Mouse (Mus musculus) myocyte (in vitro differentiated cells): ENCODE measurements around the gene Slc16a7. TPM values are rescaled to one million over a fixed set of nuclear protein-coding genes. Genes with fewer than 3 reads are reported as not detected.
A peak's percentile ranks its signal among the peaks of the same experiment; 100 is the strongest.

Experiments used
- H3K27me3 ChIP-seq: one replicate; pipeline ENCODE4 v1.6.1; 2011; ENCODE audit not compliant: control insufficient read depth, insufficient read depth, insufficient read length
- H3K36me3 ChIP-seq: one replicate; pipeline ENCODE4 v1.6.1; 2011; ENCODE audit not compliant: control insufficient read depth, insufficient read depth
- H3K4me2 ChIP-seq: one replicate; pipeline ENCODE4 v1.6.1; 2011; ENCODE audit warnings: low read depth, control low read depth
- H3K4me3 ChIP-seq: one replicate; pipeline ENCODE4 v1.5.1; 2011; ENCODE audit warnings: mild to moderate bottlenecking, control low read depth, moderate library complexity
- H3K79me2 ChIP-seq: one replicate; pipeline ENCODE4 v1.6.1; 2011; ENCODE audit not compliant: control insufficient read depth, insufficient read depth
- H3ac ChIP-seq: one replicate; pipeline ENCODE4 v1.6.1; 2011; ENCODE audit not compliant: control insufficient read depth, insufficient read length
- CEBPB ChIP-seq: IDR thresholded peaks from 2 replicates; pipeline ENCODE4 v1.6.1; 2011; ENCODE audit warnings: mild to moderate bottlenecking, moderate library complexity; ENCODE audit not compliant: poor library complexity, insufficient read depth, severe bottlenecking
- E2F4 ChIP-seq: IDR thresholded peaks from one replicate; pipeline ENCODE4 v1.6.1; 2011; ENCODE audit warnings: mild to moderate bottlenecking, control low read depth, moderate library complexity; ENCODE audit not compliant: insufficient read depth
- MAX ChIP-seq: IDR thresholded peaks from one replicate; pipeline ENCODE4 v1.6.1; 2011; ENCODE audit warnings: low read depth, mild to moderate bottlenecking, control low read depth
- MYOD1 ChIP-seq, 3 experiments: IDR thresholded peaks; one replicate each; pipeline ENCODE4 v1.6.1; 2011; ENCODE audit warnings: control low read depth in 2 of 3, low read depth in 2 of 3, mild to moderate bottlenecking in 2 of 3, moderate library complexity in 1 of 3; ENCODE audit not compliant: insufficient read length in 2 of 3, control insufficient read depth in 1 of 3
- MYOG ChIP-seq, 3 experiments: IDR thresholded peaks; one replicate each; pipeline ENCODE4 v1.6.1; 2011; ENCODE audit warnings: control low read depth in 2 of 3, low read depth in 2 of 3, mild to moderate bottlenecking in 2 of 3; ENCODE audit not compliant: insufficient read length in 2 of 3, control insufficient read depth in 1 of 3, insufficient read depth in 1 of 3
- POLR2A ChIP-seq: IDR thresholded peaks from one replicate; pipeline ENCODE4 v1.6.1; 2011; ENCODE audit warnings: low read depth, mild to moderate bottlenecking, control low read depth, moderate library complexity; ENCODE audit not compliant: insufficient read length
- POLR2AphosphoS2 ChIP-seq: IDR thresholded peaks from one replicate; pipeline ENCODE4 v1.6.1; 2011; ENCODE audit warnings: low read depth, control low read depth; ENCODE audit not compliant: insufficient read length
- REST ChIP-seq: IDR thresholded peaks from one replicate; pipeline ENCODE4 v1.6.1; 2011; ENCODE audit warnings: mild to moderate bottlenecking, control low read depth, moderate library complexity; ENCODE audit not compliant: insufficient read depth, insufficient read length
- SRF ChIP-seq: IDR thresholded peaks from one replicate; pipeline ENCODE4 v1.6.1; 2011; ENCODE audit warnings: low read depth; ENCODE audit not compliant: control insufficient read depth, insufficient read length
- TCF12 ChIP-seq: IDR thresholded peaks from one replicate; pipeline ENCODE4 v1.6.1; 2011; ENCODE audit warnings: mild to moderate bottlenecking, control low read depth; ENCODE audit not compliant: poor library complexity, insufficient read depth, severe bottlenecking
- TCF3 ChIP-seq: IDR thresholded peaks from one replicate; pipeline ENCODE4 v1.6.1; 2011; ENCODE audit warnings: low read depth, control low read depth; ENCODE audit not compliant: insufficient read length
- USF1 ChIP-seq: IDR thresholded peaks from one replicate; pipeline ENCODE4 v1.6.1; 2011; ENCODE audit warnings: low read depth, mild to moderate bottlenecking, control low read depth, moderate library complexity
- polyA plus RNA-seq: library from polyadenylated mRNA; unstranded; fragments of >200 nt; fragmentation: generic; extraction: Trizol; gene quantifications from one replicate; pipeline ENCODE4 v1.2.1, GENCODE M21; 2012; ENCODE audit warnings: missing spikeins

Gene Slc16a7
- polyA plus RNA-seq, 1 experiment, result not detected

DNA sequence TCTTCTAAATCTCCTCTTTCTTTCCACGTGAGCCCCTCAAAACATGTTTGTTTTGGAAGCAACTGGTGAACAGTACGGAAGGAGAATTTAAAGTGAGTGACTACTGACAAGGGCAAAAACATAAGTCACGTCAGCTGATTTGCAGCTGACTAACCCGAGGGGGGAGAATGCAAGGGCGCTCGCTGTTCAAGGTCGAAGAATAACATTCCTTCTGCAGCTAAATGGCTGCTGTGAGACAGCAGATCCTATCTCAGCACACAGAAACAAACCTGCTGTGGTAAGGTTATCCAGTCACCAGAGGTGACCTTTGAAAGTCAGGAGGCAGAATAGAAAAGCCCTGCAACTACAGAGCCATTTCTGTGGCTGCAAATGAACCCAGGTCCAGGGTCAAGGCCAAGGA lies 47.1 kb downstream of the Slc16a7 start:
- Histone ChIP-seq H3K4me3 (no peak overlapping the region), H3K4me2 (no peak overlapping the region), H3ac (no peak overlapping the region), H3K79me2 (no peaks in the 10 kb centered on the region), H3K36me3 (no peaks in the 10 kb centered on the region), H3K27me3 (no peaks in the 10 kb centered on the region)
- TF ChIP-seq POLR2AphosphoS2 (no peak), TCF12 (no peak), MYOG (IDR thresholded peaks at IDR 0.05; ENCODE audit: control insufficient read depth in 1 of 3, insufficient read depth in 1 of 3, insufficient read length in 2 of 3, low read depth in 2 of 3) (no peak), TCF3 (no peak), POLR2A (no peak), MAX (no peak), CEBPB (no peak), USF1 (no peak), REST (no peak), SRF (no peak), MYOD1 (IDR thresholded peaks at IDR 0.05; ENCODE audit: control insufficient read depth in 1 of 3, insufficient read length in 2 of 3, low read depth in 2 of 3) (no peak)

DNA sequence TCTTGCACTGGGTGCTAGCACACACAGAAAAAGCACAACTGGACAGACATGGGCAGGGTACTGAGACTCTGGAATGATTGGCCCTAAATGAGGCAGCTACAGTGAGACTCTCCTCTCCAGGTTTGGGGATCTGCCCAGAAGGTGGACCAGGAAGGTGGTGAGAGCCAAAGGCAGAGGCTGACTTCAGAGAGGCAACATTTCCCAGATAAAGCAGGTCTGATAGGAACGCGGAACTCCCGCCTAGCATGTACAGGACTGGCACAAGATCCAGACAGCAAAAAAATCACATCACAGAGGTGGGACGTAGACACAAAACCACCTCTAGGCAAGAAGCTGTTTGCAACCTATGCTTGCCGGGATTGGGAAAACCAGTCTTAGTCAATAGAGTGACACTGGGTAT lies 55.5 kb downstream of the Slc16a7 start:
- no peak overlapping the region for H3ac ChIP-seq
- H3K36me3 ChIP-seq, result no peaks in the 10 kb centered on the region
- TF ChIP-seq MAX (no peak), POLR2A (no peak), TCF3 (no peak)
- H3K4me2 ChIP-seq, result no peak overlapping the region
- no peak overlapping the region for H3K4me3 ChIP-seq
- no peaks in the 10 kb centered on the region for H3K79me2 ChIP-seq
- no peaks in the 10 kb centered on the region for H3K27me3 ChIP-seq

DNA sequence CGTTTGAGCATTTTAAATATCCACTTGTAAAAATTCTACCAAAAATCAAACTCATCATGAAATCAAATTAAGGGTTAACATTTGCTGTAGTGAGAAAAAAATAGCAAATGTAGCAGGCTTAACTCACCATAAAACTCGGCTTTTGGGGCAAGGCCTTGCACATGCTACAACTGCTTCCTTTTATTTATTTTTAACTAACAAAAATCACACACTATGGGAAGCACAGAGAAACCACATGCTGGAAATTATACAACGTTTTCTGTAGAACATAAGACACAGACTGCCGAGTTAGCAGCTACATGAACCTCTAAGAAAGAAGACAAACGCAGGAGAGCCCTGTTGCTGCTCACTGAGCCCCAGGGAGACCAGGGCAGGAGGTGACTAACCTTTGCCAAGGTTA lies 57.9 kb downstream of the Slc16a7 start:
- Histone ChIP-seq H3K27me3 (no peaks in the 10 kb centered on the region), H3K36me3 (no peaks in the 10 kb centered on the region), H3K4me3 (no peak overlapping the region), H3K4me2 (no peak overlapping the region), H3K79me2 (no peaks in the 10 kb centered on the region), H3ac (no peak overlapping the region)
- TF ChIP-seq USF1, result no peak
- TF ChIP-seq CEBPB, result no peak
- no peak for TF ChIP-seq MYOG (IDR thresholded peaks at IDR 0.05; ENCODE audit: control insufficient read depth in 1 of 3, insufficient read depth in 1 of 3, insufficient read length in 2 of 3, low read depth in 2 of 3)
- TF ChIP-seq TCF12, result no peak
- TF ChIP-seq MAX, result no peak
- TF ChIP-seq TCF3, result no peak

- Histone ChIP-seq H3ac (no peak overlapping the region), H3K4me2 (peak overlapping the region; percentile 6), H3K27me3 (no peaks in the 10 kb centered on the region), H3K79me2 (no peaks in the 10 kb centered on the region), H3K4me3 (no peak overlapping the region), H3K36me3 (no peaks in the 10 kb centered on the region)
- no peak for TF ChIP-seq MYOD1 (IDR thresholded peaks at IDR 0.05; ENCODE audit: control insufficient read depth in 1 of 3, insufficient read length in 2 of 3, low read depth in 2 of 3)
Measured at GRCm38 (mm10) chr10:125328331-125329063, 60.8 kb downstream of the Slc16a7 start.

GRCm38 (mm10) chr10:125324871-125325565 lies 64.2 kb downstream of the Slc16a7 start:
- Histone ChIP-seq H3ac (no peak overlapping the region), H3K4me2 (no peak overlapping the region), H3K79me2 (no peaks in the 10 kb centered on the region), H3K36me3 (no peaks in the 10 kb centered on the region), H3K4me3 (no peak overlapping the region), H3K27me3 (no peaks in the 10 kb centered on the region)
- no peak for TF ChIP-seq USF1

GRCm38 (mm10) chr10:125324149-125324834 lies 65.0 kb downstream of the Slc16a7 start:
- Histone ChIP-seq H3K4me2 (no peak overlapping the region), H3K27me3 (no peaks in the 10 kb centered on the region), H3K36me3 (no peaks in the 10 kb centered on the region), H3ac (no peak overlapping the region), H3K4me3 (no peak overlapping the region), H3K79me2 (no peaks in the 10 kb centered on the region)
- no peak for TF ChIP-seq MAX
- no peak for TF ChIP-seq TCF12
- no peak for TF ChIP-seq REST
- no peak for TF ChIP-seq MYOG (IDR thresholded peaks at IDR 0.05; ENCODE audit: control insufficient read depth in 1 of 3, insufficient read depth in 1 of 3, insufficient read length in 2 of 3, low read depth in 2 of 3)
- no peak for TF ChIP-seq POLR2A
- no peak for TF ChIP-seq POLR2AphosphoS2
- TF ChIP-seq CEBPB, result no peak
- no peak for TF ChIP-seq MYOD1 (IDR thresholded peaks at IDR 0.05; ENCODE audit: control insufficient read depth in 1 of 3, insufficient read length in 2 of 3, low read depth in 2 of 3)
- TF ChIP-seq TCF3, result no peak
- no peak for TF ChIP-seq SRF
- TF ChIP-seq USF1, result no peak
- TF ChIP-seq E2F4, result no peak
